Mouse (Mus musculus) heart, embryonic 16.5 days (tissue): Measurements from ENCODE around the gene Duox1. TPM values are rescaled to one million over a fixed set of nuclear protein-coding genes. Genes with fewer than 3 reads are reported as not detected.

Source experiments
- ATAC-seq: fragments of 200-750 bp; cut with Nextera tagmentation; replicated peaks from 2 replicates; pipeline ENCODE4 v1.8.0; 2017; ENCODE audit warnings: moderate number of reproducible peaks; ENCODE audit not compliant: insufficient read depth, low FRiP score; ENCODE audit errors: extremely low read depth
- H3K27ac ChIP-seq: fragments of 300-500 bp; sonication (generic); 2 replicates; pipeline ENCODE4 v1.5.1; 2014; ENCODE audit warnings: mild to moderate bottlenecking, low read length, control low read depth, moderate library complexity
- H3K27me3 ChIP-seq: fragments of 300-500 bp; sonication (generic); 2 replicates; pipeline ENCODE4 v1.6.1; 2014; ENCODE audit warnings: low read length, mixed read lengths; ENCODE audit not compliant: control insufficient read depth, insufficient read depth
- H3K36me3 ChIP-seq: fragments of 300-500 bp; sonication (generic); 2 replicates; pipeline ENCODE4 v1.6.1; 2014; ENCODE audit not compliant: control insufficient read depth, insufficient read depth
- H3K4me1 ChIP-seq: fragments of 300-500 bp; sonication (generic); 2 replicates; pipeline ENCODE4 v1.6.1; 2014; ENCODE audit warnings: low read length, mixed read lengths; ENCODE audit not compliant: control insufficient read depth, insufficient read depth
- H3K4me2 ChIP-seq: fragments of 300-500 bp; sonication (generic); 2 replicates; pipeline ENCODE4 v1.6.1; 2014; ENCODE audit warnings: low read depth, mild to moderate bottlenecking, control low read depth, low read length
- H3K4me3 ChIP-seq: fragments of 300-500 bp; sonication (generic); 2 replicates; pipeline ENCODE4 v1.5.1; 2014; ENCODE audit warnings: mild to moderate bottlenecking, control low read depth, low read length
- H3K9ac ChIP-seq: fragments of 300-500 bp; sonication (generic); 2 replicates; pipeline ENCODE4 v1.6.1; 2014; ENCODE audit warnings: low read length, control low read depth
- H3K9me3 ChIP-seq: fragments of 300-500 bp; sonication (generic); replicated peaks from 2 replicates; pipeline ENCODE4 v1.6.1; 2016; ENCODE audit warnings: low read length; ENCODE audit not compliant: control insufficient read depth
- WGBS: fragments of 180-500 bp; shearing (Covaris S2); extraction: QIAGEN DNeasy Blood & Tissue Kit; methylation state at CpG from one replicate; pipeline ENCODE4 v1.1.7; 2014; 5-methylcytosine and 5-hydroxymethylcytosine counted together
- polyA plus RNA-seq: library from polyadenylated mRNA; unstranded; fragments of >200 nt; fragmentation: Nextera tagmentation; extraction: Ambion mirVana; gene quantifications from 2 replicates; pipeline ENCODE4 v1.2.1, GENCODE M21; 2015

Gene Duox1
- polyA plus RNA-seq, 1 experiment from 2014 or later, result 0.12 TPM

GRCm38 (mm10) chr2:122348531-122349131, 33.2 kb downstream of the Duox1 start:
- peak overlapping the region; percentile 89 for H3K9ac ChIP-seq
- H3K4me3 ChIP-seq, result peak overlapping the region; percentile 77
- H3K36me3 ChIP-seq, result no peaks in the 10 kb centered on the region; the same call in 1 of the 2 replicates
- H3K27ac ChIP-seq, result peak overlapping the region; percentile 97
- ATAC-seq, result peak; percentile 92
- peak overlapping the region; percentile 88 for H3K4me2 ChIP-seq
- WGBS, result under 1% methylated on average over 51 of the region's 63 CpGs
- H3K27me3 ChIP-seq, result peaks cover 10% of the 10 kb centered on the region; the same call in 1 of the 2 replicates
- H3K4me1 ChIP-seq, result peaks cover 17% of the 10 kb centered on the region
- no peaks in the 10 kb centered on the region for H3K9me3 ChIP-seq

GRCm38 (mm10) chr2:122349136-122349785, 33.8 kb downstream of the Duox1 start:
- Histone ChIP-seq H3K4me3 (peak overlapping the region; percentile 77), H3K9me3 (no peaks in the 10 kb centered on the region), H3K36me3 (no peaks in the 10 kb centered on the region; the same call in 1 of the 2 replicates), H3K4me2 (peak overlapping the region; percentile 88), H3K27ac (peak overlapping the region; percentile 97), H3K9ac (peak overlapping the region; percentile 89), H3K27me3 (peaks cover 6% of the 10 kb centered on the region; the same call in 1 of the 2 replicates), H3K4me1 (peaks cover 17% of the 10 kb centered on the region)
- WGBS, result 9% methylated on average over 14 of the region's 14 CpGs
- ATAC-seq, result peak; percentile 23

GRCm38 (mm10) chr2:122351156-122351930, 35.9 kb downstream of the Duox1 start:
- H3K9me3 ChIP-seq, result no peaks in the 10 kb centered on the region
- H3K4me1 ChIP-seq, result peaks cover 17% of the 10 kb centered on the region
- H3K4me3 ChIP-seq, result no peak overlapping the region
- H3K36me3 ChIP-seq, result no peaks in the 10 kb centered on the region; the same call in 1 of the 2 replicates
- ATAC-seq, result no peak
- H3K9ac ChIP-seq, result no peak overlapping the region
- H3K27me3 ChIP-seq, result peaks cover 6% of the 10 kb centered on the region; the same call in 1 of the 2 replicates
- WGBS, result 66% methylated on average over 5 of the region's 5 CpGs
- H3K4me2 ChIP-seq, result no peak overlapping the region
- H3K27ac ChIP-seq, result 0 out of 2 replicates have a peak overlapping the region, but pooled peaks have one; percentile 3

- H3K27me3 ChIP-seq, result no peaks in the 10 kb centered on the region
- H3K9ac ChIP-seq, result no peak overlapping the region
- H3K27ac ChIP-seq, result 0 out of 2 replicates have a peak overlapping the region, but pooled peaks have one; percentile 3
- WGBS, result 48% methylated on average over 4 of the region's 4 CpGs
- H3K4me3 ChIP-seq, result no peak overlapping the region
- no peak for ATAC-seq
- peaks cover 17% of the 10 kb centered on the region for H3K4me1 ChIP-seq
- H3K9me3 ChIP-seq, result no peaks in the 10 kb centered on the region
- H3K4me2 ChIP-seq, result no peak overlapping the region
- peaks cover 5% of the 10 kb centered on the region; the same call in 1 of the 2 replicates for H3K36me3 ChIP-seq
These were observed 36.5 kb downstream of the Duox1 start for GRCm38 (mm10) chr2:122351931-122352329.

- Histone ChIP-seq H3K36me3 (peaks cover 7% of the 10 kb centered on the region; the same call in 1 of the 2 replicates), H3K27me3 (no peaks in the 10 kb centered on the region), H3K27ac (no peak overlapping the region), H3K9me3 (no peaks in the 10 kb centered on the region), H3K4me3 (no peak overlapping the region), H3K9ac (no peak overlapping the region), H3K4me1 (peaks cover 16% of the 10 kb centered on the region), H3K4me2 (no peak overlapping the region)
- no peak for ATAC-seq
- 71% methylated on average over 6 of the region's 6 CpGs for WGBS
These were observed 37.5 kb downstream of the Duox1 start for GRCm38 (mm10) chr2:122352992-122353391.

GRCm38 (mm10) chr2:122353765-122354164, 38.3 kb downstream of the Duox1 start:
- peaks cover 12% of the 10 kb centered on the region for H3K4me1 ChIP-seq
- no peaks in the 10 kb centered on the region for H3K27me3 ChIP-seq
- no peak overlapping the region for H3K9ac ChIP-seq
- H3K4me2 ChIP-seq, result no peak overlapping the region
- no peak overlapping the region for H3K4me3 ChIP-seq
- no peak for ATAC-seq
- 82% methylated on average over 8 of the region's 8 CpGs for WGBS
- no peak overlapping the region for H3K27ac ChIP-seq
- no peaks in the 10 kb centered on the region for H3K9me3 ChIP-seq
- peaks cover 7% of the 10 kb centered on the region; the same call in 1 of the 2 replicates for H3K36me3 ChIP-seq

- Histone ChIP-seq H3K4me1 (peaks cover 9% of the 10 kb centered on the region), H3K27ac (no peak overlapping the region), H3K9ac (no peak overlapping the region), H3K9me3 (no peaks in the 10 kb centered on the region), H3K4me2 (no peak overlapping the region), H3K4me3 (no peak overlapping the region), H3K36me3 (peaks cover 7% of the 10 kb centered on the region; the same call in 1 of the 2 replicates), H3K27me3 (no peaks in the 10 kb centered on the region)
- ATAC-seq, result 0 out of 2 replicates have a peak, but pooled peaks have one; percentile 33
- WGBS, result 60% methylated on average over 12 of the region's 12 CpGs
These were observed 38.9 kb downstream of the Duox1 start for GRCm38 (mm10) chr2:122354191-122354929.

- WGBS, result 91% methylated on average over 5 of the region's 5 CpGs
- ATAC-seq, result no peak
- no peaks in the 10 kb centered on the region for H3K9me3 ChIP-seq
These were observed 39.9 kb downstream of the Duox1 start for GRCm38 (mm10) chr2:122355389-122355788.

More at GRCm38 (mm10) chr2:122355389-122355788, 39.9 kb downstream of the Duox1 start:
- H3K4me1 ChIP-seq, result peaks cover 7% of the 10 kb centered on the region
- H3K36me3 ChIP-seq, result peaks cover 7% of the 10 kb centered on the region; the same call in 1 of the 2 replicates
- H3K27ac ChIP-seq, result no peak overlapping the region
- no peak overlapping the region for H3K4me2 ChIP-seq
- H3K4me3 ChIP-seq, result no peak overlapping the region
- H3K9ac ChIP-seq, result no peak overlapping the region
- H3K27me3 ChIP-seq, result no peaks in the 10 kb centered on the region
